Mouse (Mus musculus): Measurements from ENCODE around the gene Gpr37l1. TPM values are rescaled to one million over a fixed set of nuclear protein-coding genes. Genes with fewer than 3 reads are reported as not detected.

The Gpr37l1 gene
- total RNA-seq, 2 experiments from 2014 or later: 193 to 194 TPM

DNA sequence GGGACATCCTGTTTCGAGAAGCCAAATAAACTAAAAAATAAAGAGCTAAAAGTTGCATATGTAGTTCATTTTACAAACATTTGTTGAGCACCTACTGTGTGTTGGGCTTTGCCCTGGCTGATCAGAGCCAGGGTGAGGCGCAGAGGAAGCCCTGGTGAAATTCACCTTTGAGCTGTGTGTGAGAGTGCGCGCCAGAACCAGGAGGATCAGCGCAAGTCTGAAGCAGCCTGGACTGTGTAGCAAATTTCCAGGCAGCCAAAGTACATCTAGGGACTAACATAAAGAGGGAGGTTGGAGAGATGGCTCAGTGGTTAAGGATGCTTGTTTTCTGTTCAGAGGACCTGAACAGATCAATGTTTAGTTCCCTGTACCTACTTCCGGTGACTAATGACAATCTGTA is 5.8 kb upstream of the Gpr37l1 start:
- TF ChIP-seq CTCF (conservative IDR thresholded peaks at IDR 0.05): no peak
- Histone ChIP-seq H3K27ac (no peak overlapping the region), H3K4me3 (no peak overlapping the region)
- no peak for DNase-seq (ENCODE audit: low spot score in 2 of 2)

DNA sequence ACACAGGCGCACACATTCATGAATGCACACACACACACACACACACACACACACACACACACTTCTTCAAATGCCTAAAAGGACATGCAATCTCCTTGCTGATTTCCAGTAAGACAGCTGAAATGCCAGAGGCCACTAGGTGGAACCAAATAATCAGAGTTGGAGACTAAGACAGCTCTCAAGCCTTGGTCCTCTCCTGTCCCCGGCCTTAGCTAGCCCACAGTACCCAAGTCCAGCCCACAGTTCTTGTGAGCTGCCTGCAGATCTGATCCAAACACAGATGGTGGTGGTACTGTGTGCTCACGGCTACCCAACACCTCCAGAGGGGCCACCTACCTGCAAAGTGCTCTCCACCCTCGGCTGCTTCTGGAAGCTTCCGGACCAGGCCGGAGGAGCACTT is 4.5 kb upstream of the Gpr37l1 start:
- no peak overlapping the region for H3K27ac ChIP-seq
- peak; percentile 77 to 78 for DNase-seq (ENCODE audit: low spot score in 2 of 2)
- peak; percentile 77 for TF ChIP-seq CTCF (conservative IDR thresholded peaks at IDR 0.05)
- no peak overlapping the region for H3K4me3 ChIP-seq

DNA sequence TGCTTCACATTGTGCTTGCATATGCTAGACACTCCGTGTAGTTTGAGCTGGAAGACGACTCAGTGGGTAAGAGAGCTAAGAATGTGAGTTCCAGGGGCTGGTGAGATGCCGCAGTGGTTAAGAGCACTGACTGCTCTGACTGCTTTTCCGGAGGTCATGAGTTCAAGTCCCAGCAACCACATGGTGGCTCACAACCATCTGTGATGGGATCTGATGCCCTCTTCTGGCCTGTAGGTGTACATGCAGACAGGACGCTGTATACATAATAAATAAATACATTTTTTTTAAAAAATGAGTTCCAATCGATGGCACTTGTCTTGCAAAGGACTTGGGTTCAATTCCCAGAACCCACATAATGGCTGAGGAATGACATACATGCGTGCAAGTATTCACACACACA is 3.7 kb upstream of the Gpr37l1 start:
- H3K27ac ChIP-seq: no peak overlapping the region
- peak; percentile 66 for TF ChIP-seq CTCF (conservative IDR thresholded peaks at IDR 0.05)
- no peak overlapping the region for H3K4me3 ChIP-seq
- DNase-seq (ENCODE audit: low spot score in 2 of 2): no peak

DNA sequence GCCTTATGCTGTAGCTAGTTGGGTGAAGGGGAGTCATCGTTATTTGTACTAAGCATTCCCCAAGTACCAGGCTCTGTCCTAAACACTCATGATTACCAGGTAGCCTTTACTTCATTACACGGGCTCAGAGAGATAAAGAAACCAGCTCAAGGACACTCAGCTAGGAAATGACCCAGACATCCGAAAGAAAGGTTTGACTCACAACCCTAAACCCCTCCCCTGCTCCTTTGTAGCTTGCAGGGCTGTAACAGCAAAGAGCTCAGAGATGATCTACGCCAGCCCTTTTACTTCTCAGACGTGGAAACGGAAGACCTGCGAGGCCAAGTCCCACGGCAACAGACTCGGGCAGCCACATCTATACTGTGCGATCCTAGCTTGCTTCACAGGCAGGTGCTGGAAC is 2.8 kb upstream of the Gpr37l1 start:
- peak overlapping the region; percentile 70 for H3K27ac ChIP-seq
- DNase-seq (ENCODE audit: low spot score in 2 of 2): no peak
- TF ChIP-seq CTCF (conservative IDR thresholded peaks at IDR 0.05): no peak
- H3K4me3 ChIP-seq: no peak overlapping the region

DNA sequence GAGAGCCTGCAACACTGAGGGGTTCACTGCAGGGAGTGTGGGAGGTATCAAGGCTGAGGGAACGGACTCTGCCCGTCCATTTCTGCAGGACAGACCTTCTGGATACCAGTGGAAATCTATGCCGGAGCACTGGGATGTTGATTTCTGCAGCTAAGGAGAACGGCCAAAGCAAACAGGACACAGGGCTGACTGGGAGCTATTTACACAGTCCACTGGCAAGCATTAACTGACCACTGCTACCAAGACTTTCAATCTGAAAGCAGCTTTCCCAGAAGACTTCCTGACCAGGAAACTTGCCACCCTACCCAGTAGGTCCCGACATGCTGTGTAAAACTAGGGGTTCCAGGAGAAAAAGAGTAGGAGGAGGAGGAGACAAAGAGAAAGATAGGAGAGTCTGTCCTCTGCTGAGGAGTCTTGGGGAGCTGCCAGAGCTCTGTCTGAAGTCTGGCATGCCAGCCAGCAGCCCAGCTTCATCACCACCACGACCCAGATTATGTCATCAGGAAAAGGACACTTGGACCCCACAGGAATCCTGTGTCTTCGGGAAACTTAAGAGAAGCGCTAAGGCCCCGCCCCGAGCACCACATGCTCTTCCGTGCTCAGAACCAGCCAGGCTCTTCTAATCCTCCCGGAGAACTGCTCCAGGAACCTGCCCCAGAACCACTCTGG is 2.2 kb upstream of the Gpr37l1 start:
- no peak for DNase-seq (ENCODE audit: low spot score in 2 of 2)
- TF ChIP-seq CTCF (conservative IDR thresholded peaks at IDR 0.05): no peak
- H3K27ac ChIP-seq: peak overlapping the region; percentile 70
- H3K4me3 ChIP-seq: no peak overlapping the region

DNA sequence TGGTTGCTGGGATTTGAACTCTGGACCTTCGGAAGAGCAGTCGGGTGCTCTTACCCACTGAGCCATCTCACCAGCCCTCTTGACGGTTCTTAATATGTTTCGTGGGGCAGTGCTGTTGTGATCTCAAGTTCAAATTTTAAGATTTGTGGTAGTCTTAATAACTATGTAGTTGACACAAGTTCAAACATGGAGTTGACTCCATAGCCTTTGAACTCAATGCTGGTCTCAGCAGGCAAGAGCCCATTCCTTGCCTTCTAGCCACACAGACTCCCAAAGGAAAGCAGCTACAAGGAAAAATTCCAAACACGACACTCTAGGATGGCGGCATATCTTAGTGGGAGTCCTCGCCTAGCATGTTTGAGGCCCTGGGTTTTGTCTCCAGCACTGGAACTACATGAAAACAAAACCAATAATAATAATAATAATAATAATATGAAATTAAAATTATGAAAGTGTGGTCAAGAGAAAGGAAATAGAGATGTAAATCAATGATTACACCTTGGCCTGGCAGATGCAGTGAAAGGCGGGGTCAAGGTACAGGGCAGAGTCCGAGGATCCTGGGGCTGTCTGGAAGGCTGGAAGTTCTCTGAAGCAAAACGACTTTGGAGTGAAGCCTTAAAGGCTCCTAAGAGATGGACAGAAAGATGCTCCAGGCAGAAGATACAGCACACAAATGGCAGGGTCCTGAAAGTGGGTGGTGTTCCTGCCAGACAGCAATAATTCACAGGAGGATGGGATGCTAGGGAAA is 1.1 kb upstream of the Gpr37l1 start:
- DNase-seq (ENCODE audit: low spot score in 2 of 2): no peak
- no peak overlapping the region for H3K4me3 ChIP-seq
- TF ChIP-seq CTCF (conservative IDR thresholded peaks at IDR 0.05): no peak
- peak overlapping the region; percentile 70; the same call in 1 of the 2 replicates for H3K27ac ChIP-seq

DNA sequence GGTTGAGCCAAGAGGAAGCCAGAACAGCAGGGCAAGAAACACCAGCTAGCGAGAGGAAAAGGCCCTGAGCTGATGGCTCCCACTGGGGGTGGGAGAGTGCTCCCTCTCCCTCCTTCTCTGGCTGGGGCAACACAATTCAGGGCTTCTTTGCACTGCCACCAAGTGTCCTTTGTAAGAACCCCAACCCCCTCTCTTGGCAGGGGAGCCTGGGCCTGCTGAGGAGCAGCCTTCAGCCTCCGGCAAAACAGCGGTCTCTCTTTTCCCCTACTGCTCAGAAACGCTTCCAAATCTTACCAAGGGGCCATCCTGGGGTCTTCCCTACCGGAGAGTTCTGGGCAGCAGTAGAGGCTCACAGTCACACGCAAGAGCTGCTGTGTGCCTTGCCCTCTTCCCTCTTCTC is 4.8 kb downstream of the Gpr37l1 start:
- DNase-seq (ENCODE audit: low spot score in 2 of 2): peak; percentile 62 to 84
- peak; percentile 21; the same call in 1 of the 2 replicates for TF ChIP-seq CTCF (conservative IDR thresholded peaks at IDR 0.05)
- Histone ChIP-seq H3K4me3 (peak overlapping the region; percentile 35), H3K27ac (peak overlapping the region; percentile 93)

DNA sequence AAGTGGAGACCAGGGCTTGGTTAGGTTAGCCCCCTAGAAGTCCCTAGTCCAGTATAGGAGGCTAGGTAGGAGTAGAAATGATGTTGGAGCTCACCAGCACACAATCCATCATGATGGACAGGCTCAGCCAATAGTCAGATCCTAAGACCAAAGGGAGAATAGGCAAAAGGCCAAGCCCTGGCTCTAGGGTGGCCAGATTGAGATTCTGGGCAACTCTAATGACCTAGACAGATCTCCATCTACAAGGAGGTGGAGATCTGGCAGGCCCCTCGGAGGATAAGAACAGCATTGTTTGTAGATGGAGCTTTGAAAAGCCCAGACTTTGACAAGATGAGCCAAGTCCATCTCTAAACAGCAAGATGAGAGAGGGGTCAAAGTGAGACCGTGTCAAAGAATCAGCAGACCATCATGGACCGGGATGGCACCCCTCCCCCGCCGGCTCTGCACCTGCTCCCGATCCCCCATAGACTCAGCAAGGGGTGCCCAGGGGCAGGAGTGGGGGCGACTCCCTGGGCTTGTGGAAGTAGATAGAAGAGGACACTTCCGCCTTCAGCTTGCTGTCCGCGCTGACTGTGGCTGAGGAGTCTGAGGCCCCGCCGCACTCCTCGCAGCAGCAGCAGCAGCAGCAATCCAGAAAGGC is 7.0 kb downstream of the Gpr37l1 start:
- no peak for DNase-seq (ENCODE audit: low spot score in 2 of 2)
- TF ChIP-seq CTCF (conservative IDR thresholded peaks at IDR 0.05): no peak
- peak overlapping the region; percentile 93 for H3K27ac ChIP-seq
- peak overlapping the region; percentile 8; the same call in 1 of the 2 replicates for H3K4me3 ChIP-seq

DNA sequence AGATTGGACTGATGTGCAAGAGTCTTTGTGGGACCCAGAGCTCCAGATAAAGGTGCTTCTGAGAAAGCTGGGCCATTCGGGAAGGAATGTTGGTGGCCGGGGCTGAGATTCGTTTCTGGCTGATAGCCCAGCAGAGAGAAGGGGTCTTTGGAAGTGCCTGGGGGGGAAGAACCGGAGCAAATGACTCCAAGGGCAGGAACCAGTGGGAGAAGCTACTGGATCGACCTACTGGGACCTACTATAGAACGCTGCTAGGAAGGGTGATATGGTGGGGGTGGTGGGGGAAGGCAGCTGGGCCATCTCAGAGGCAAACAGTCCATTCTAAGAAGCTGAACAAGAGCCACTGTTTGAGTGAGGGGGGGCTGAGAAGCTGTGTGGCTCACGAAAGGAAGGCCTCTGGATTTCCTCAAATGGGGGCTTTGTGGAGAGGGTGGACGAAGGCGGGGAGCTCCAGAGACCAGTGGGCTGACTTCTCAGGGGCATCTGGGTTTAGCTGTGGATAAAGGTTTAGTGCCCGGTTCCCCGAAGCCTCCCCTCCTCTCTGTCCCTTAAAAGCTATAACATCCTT is 7.8 kb downstream of the Gpr37l1 start:
- peak overlapping the region; percentile 93 for H3K27ac ChIP-seq
- no peak for DNase-seq (ENCODE audit: low spot score in 2 of 2)
- TF ChIP-seq CTCF (conservative IDR thresholded peaks at IDR 0.05): no peak

DNA sequence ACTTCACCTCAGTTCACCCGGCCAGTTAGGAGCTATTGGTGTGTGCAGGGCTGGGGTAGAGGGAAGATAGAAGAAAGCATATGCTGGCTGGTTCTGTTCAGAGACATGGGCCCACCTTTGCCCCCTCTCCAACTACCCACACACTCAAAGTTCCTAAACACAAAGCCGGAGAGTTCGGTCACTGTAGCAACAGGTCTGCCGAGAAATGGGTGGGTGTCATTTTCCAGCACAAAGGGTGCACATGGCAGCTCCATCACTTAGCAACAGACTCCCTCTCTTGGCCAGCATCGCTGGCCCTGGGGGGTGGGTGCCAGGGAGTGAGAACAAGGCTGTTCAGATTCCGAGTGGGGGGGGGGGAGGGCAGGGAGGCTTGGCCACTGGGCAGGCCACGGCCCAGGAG is 8.4 kb downstream of the Gpr37l1 start:
- Histone ChIP-seq H3K27ac (peak overlapping the region; percentile 93), H3K4me3 (peak overlapping the region; percentile 24; the same call in 1 of the 2 replicates)
- TF ChIP-seq CTCF (conservative IDR thresholded peaks at IDR 0.05): no peak
- peak; percentile 66 to 79 for DNase-seq (ENCODE audit: low spot score in 2 of 2)

More for the DNA sequence above, 7.8 kb downstream of the Gpr37l1 start:
- H3K4me3 ChIP-seq: peak overlapping the region; percentile 24

DNA sequence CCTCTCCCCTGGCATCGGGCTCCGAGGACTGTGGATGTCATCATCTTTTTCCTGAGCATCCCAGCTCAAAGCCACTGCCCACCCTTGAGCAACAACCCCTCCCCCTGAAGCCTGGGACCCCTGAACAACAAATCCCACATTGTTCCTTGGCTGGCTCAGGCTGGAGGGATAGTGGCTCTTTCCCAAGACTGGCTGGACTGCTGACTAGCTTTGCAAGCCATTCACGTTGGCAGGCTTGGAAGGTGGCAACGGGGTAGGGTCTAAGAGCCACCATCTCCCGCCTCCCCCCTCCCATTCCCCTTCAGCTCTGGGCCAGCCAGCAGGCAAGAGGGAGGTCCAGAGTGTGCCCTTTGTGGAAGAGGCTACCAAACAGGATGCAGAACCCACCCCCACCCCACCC is 8.8 kb downstream of the Gpr37l1 start:
- Histone ChIP-seq H3K4me3 (no peak overlapping the region; the same call in 1 of the 2 replicates), H3K27ac (peak overlapping the region; percentile 93)
- peak; percentile 57 to 84 for DNase-seq (ENCODE audit: low spot score in 2 of 2)
- TF ChIP-seq CTCF (conservative IDR thresholded peaks at IDR 0.05): no peak

DNA sequence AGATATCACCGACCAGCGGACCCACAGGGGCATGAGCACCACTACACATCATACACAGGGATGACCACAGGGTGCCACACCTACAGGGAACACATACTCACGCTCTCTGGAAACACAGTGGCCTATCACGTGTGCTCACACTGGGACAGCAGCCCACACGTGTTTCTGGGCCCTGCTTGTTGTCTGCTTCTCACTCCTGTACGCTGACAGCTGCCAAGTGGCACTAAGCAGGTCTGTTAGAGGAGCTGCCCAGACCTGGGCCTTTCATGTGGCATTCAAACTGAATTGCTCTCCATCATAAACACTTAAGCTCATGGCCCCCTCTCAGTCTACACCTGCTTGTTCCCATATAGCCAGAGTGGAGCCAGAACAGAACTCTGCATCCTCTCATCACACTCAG is 11.2 kb downstream of the Gpr37l1 start:
- no peak for DNase-seq (ENCODE audit: low spot score in 2 of 2)
- H3K27ac ChIP-seq: peak overlapping the region; percentile 93
- no peak overlapping the region for H3K4me3 ChIP-seq
- TF ChIP-seq CTCF (conservative IDR thresholded peaks at IDR 0.05): no peak

DNA sequence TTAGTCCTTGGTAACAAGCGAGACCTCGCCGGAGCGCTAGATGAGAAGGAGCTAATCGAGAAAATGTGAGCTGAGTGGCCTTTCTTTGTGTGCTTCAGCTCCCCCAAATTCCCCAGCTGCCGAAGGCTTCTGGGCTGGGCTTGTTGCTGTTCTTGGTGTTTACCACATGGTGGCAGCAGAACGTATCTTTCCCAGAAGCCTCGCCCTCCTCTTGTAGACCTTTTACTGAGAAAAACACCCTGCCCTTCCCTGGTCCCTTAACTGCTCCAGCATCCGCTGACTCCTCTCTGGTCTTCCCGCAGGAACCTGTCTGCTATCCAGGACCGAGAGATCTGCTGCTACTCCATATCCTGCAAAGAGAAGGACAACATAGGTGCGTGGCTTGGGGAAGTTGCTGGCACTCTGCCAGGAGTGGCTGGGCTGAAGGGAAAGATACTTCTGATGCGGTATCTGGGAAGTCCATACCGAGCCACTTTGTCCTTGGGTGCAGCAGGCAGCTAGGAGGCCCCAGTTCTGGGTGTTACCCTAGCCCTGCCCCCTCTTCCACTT is 13.0 kb downstream of the Gpr37l1 start:
- peak overlapping the region; percentile 93 for H3K27ac ChIP-seq
- DNase-seq (ENCODE audit: low spot score in 2 of 2): peak; percentile 77 to 89
- peak overlapping the region; percentile 55 for H3K4me3 ChIP-seq
- peak; percentile 97 for TF ChIP-seq CTCF (conservative IDR thresholded peaks at IDR 0.05)

Data from layer of hippocampus, adult 2 months (tissue).